Mouse (Mus musculus): ENCODE data around the gene Ppdpf. TPM values are rescaled to one million over a fixed set of nuclear protein-coding genes. Genes with fewer than 3 reads are reported as not detected.

The Ppdpf gene
- polyA plus RNA-seq, 1 experiment from 2014 or later = 303 TPM

- Histone ChIP-seq H3K4me3 (ENCODE audit: low read length) (no peak overlapping the region), H3K9me3 (ENCODE audit: control insufficient read depth, low read length) (no peaks in the 10 kb centered on the region), H3K27ac (ENCODE audit: low read length) (no peak overlapping the region), H3K4me2 (ENCODE audit: low read depth, low read length) (no peak overlapping the region), H3K9ac (ENCODE audit: low read length) (no peak overlapping the region), H3K27me3 (ENCODE audit: control insufficient read depth, insufficient read depth, low read depth, low read length) (peaks cover 29% of the 10 kb centered on the region), H3K36me3 (ENCODE audit: control insufficient read depth, insufficient read depth, low read length) (no peaks in the 10 kb centered on the region), H3K4me1 (replicated peaks; ENCODE audit: control insufficient read depth, insufficient read depth, low read length) (no peaks in the 10 kb centered on the region)
- no peak for ATAC-seq (ENCODE audit: low read depth)
- 64% methylated on average over 6 of the region's 6 CpGs for WGBS
Observed at GRCm38 (mm10) chr2:181157716-181158302, 29.2 kb upstream of the Ppdpf start.

- Histone ChIP-seq H3K36me3 (ENCODE audit: control insufficient read depth, insufficient read depth, low read length) (no peaks in the 10 kb centered on the region), H3K27me3 (ENCODE audit: control insufficient read depth, insufficient read depth, low read depth, low read length) (peaks cover 29% of the 10 kb centered on the region), H3K4me2 (ENCODE audit: low read depth, low read length) (no peak overlapping the region), H3K4me1 (replicated peaks; ENCODE audit: control insufficient read depth, insufficient read depth, low read length) (no peaks in the 10 kb centered on the region), H3K9me3 (ENCODE audit: control insufficient read depth, low read length) (no peaks in the 10 kb centered on the region), H3K27ac (ENCODE audit: low read length) (no peak overlapping the region), H3K9ac (ENCODE audit: low read length) (no peak overlapping the region), H3K4me3 (ENCODE audit: low read length) (no peak overlapping the region)
- no peak for ATAC-seq (ENCODE audit: low read depth)
- 78% methylated on average over 2 of the region's 2 CpGs for WGBS
Observed at GRCm38 (mm10) chr2:181158471-181158870, 28.6 kb upstream of the Ppdpf start.

- no peak for ATAC-seq (ENCODE audit: low read depth)
- no peaks in the 10 kb centered on the region for H3K9me3 ChIP-seq (ENCODE audit: control insufficient read depth, low read length)
- WGBS = 43% methylated on average over 7 of the region's 7 CpGs
- no peak overlapping the region for H3K4me2 ChIP-seq (ENCODE audit: low read depth, low read length)
- H3K4me3 ChIP-seq (ENCODE audit: low read length) = no peak overlapping the region
- no peaks in the 10 kb centered on the region for H3K36me3 ChIP-seq (ENCODE audit: control insufficient read depth, insufficient read depth, low read length)
- H3K27ac ChIP-seq (ENCODE audit: low read length) = no peak overlapping the region
- H3K27me3 ChIP-seq (ENCODE audit: control insufficient read depth, insufficient read depth, low read depth, low read length) = peaks cover 29% of the 10 kb centered on the region
- no peak overlapping the region for H3K9ac ChIP-seq (ENCODE audit: low read length)
- no peaks in the 10 kb centered on the region for H3K4me1 ChIP-seq (replicated peaks; ENCODE audit: control insufficient read depth, insufficient read depth, low read length)
Observed at GRCm38 (mm10) chr2:181159091-181159514, 27.9 kb upstream of the Ppdpf start.

DNA sequence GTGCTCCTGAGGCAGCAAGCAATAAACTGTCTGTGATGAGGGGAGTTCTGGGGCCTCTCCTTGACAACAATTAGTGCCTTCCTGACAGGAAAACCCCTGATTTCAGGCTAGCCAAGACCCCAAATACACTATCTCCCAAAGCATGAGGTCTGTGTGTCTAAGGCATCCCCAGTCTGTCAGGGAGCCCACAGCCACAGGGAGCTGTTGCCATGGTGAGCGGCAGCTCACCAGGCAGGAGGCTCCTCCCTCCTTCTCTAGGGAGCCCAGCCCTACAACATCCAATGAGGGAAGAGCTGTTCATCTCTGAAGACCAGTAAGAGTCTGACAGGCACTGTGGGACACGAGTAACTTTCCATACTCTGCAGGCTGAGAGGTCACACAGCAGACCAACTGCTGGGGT lies 27.3 kb upstream of the Ppdpf start:
- Histone ChIP-seq H3K9me3 (ENCODE audit: control insufficient read depth, low read length) (no peaks in the 10 kb centered on the region), H3K27ac (ENCODE audit: low read length) (no peak overlapping the region), H3K9ac (ENCODE audit: low read length) (no peak overlapping the region), H3K27me3 (ENCODE audit: control insufficient read depth, insufficient read depth, low read depth, low read length) (peaks cover 29% of the 10 kb centered on the region), H3K4me3 (ENCODE audit: low read length) (no peak overlapping the region), H3K4me1 (replicated peaks; ENCODE audit: control insufficient read depth, insufficient read depth, low read length) (no peaks in the 10 kb centered on the region), H3K36me3 (ENCODE audit: control insufficient read depth, insufficient read depth, low read length) (no peaks in the 10 kb centered on the region), H3K4me2 (ENCODE audit: low read depth, low read length) (no peak overlapping the region)
- ATAC-seq (ENCODE audit: low read depth) = peak; percentile 41; the same call in 1 of the 2 replicates
- 5% methylated on average over 2 of the region's 2 CpGs for WGBS

GRCm38 (mm10) chr2:181160821-181161220 lies 26.2 kb upstream of the Ppdpf start:
- no peak for ATAC-seq (ENCODE audit: low read depth)

GRCm38 (mm10) chr2:181166469-181166868 lies 20.6 kb upstream of the Ppdpf start:
- no peak for ATAC-seq (ENCODE audit: low read depth)
- Histone ChIP-seq H3K4me3 (ENCODE audit: low read length) (no peak overlapping the region), H3K27me3 (ENCODE audit: control insufficient read depth, insufficient read depth, low read depth, low read length) (no peaks in the 10 kb centered on the region), H3K4me1 (replicated peaks; ENCODE audit: control insufficient read depth, insufficient read depth, low read length) (no peaks in the 10 kb centered on the region), H3K9me3 (ENCODE audit: control insufficient read depth, low read length) (no peaks in the 10 kb centered on the region), H3K9ac (ENCODE audit: low read length) (no peak overlapping the region), H3K27ac (ENCODE audit: low read length) (no peak overlapping the region), H3K4me2 (ENCODE audit: low read depth, low read length) (no peak overlapping the region), H3K36me3 (ENCODE audit: control insufficient read depth, insufficient read depth, low read length) (no peaks in the 10 kb centered on the region)
- 75% methylated on average over 5 of the region's 5 CpGs for WGBS

More at GRCm38 (mm10) chr2:181160821-181161220, 26.2 kb upstream of the Ppdpf start:
- Histone ChIP-seq H3K4me3 (ENCODE audit: low read length) (no peak overlapping the region), H3K4me1 (replicated peaks; ENCODE audit: control insufficient read depth, insufficient read depth, low read length) (no peaks in the 10 kb centered on the region), H3K9ac (ENCODE audit: low read length) (no peak overlapping the region), H3K27ac (ENCODE audit: low read length) (no peak overlapping the region), H3K9me3 (ENCODE audit: control insufficient read depth, low read length) (no peaks in the 10 kb centered on the region), H3K36me3 (ENCODE audit: control insufficient read depth, insufficient read depth, low read length) (no peaks in the 10 kb centered on the region), H3K27me3 (ENCODE audit: control insufficient read depth, insufficient read depth, low read depth, low read length) (peaks cover 23% of the 10 kb centered on the region), H3K4me2 (ENCODE audit: low read depth, low read length) (no peak overlapping the region)
- WGBS = 45% methylated on average over 4 of the region's 4 CpGs

GRCm38 (mm10) chr2:181174646-181175045 lies 12.4 kb upstream of the Ppdpf start:
- H3K4me1 ChIP-seq (replicated peaks; ENCODE audit: control insufficient read depth, insufficient read depth, low read length) = no peaks in the 10 kb centered on the region
- 83% methylated on average over 3 of the region's 3 CpGs for WGBS
- H3K27ac ChIP-seq (ENCODE audit: low read length) = no peak overlapping the region
- no peak for ATAC-seq (ENCODE audit: low read depth)
- no peak overlapping the region for H3K9ac ChIP-seq (ENCODE audit: low read length)
- no peak overlapping the region for H3K4me3 ChIP-seq (ENCODE audit: low read length)
- no peaks in the 10 kb centered on the region for H3K27me3 ChIP-seq (ENCODE audit: control insufficient read depth, insufficient read depth, low read depth, low read length)
- no peaks in the 10 kb centered on the region for H3K9me3 ChIP-seq (ENCODE audit: control insufficient read depth, low read length)
- H3K4me2 ChIP-seq (ENCODE audit: low read depth, low read length) = no peak overlapping the region
- H3K36me3 ChIP-seq (ENCODE audit: control insufficient read depth, insufficient read depth, low read length) = no peaks in the 10 kb centered on the region

GRCm38 (mm10) chr2:181178015-181178414 lies 9.0 kb upstream of the Ppdpf start:
- no peaks in the 10 kb centered on the region for H3K27me3 ChIP-seq (ENCODE audit: control insufficient read depth, insufficient read depth, low read depth, low read length)
- H3K9me3 ChIP-seq (ENCODE audit: control insufficient read depth, low read length) = no peaks in the 10 kb centered on the region
- no peak overlapping the region for H3K4me3 ChIP-seq (ENCODE audit: low read length)
- WGBS = 70% methylated on average over 3 of the region's 3 CpGs
- H3K4me1 ChIP-seq (replicated peaks; ENCODE audit: control insufficient read depth, insufficient read depth, low read length) = no peaks in the 10 kb centered on the region
- H3K4me2 ChIP-seq (ENCODE audit: low read depth, low read length) = no peak overlapping the region
- no peaks in the 10 kb centered on the region for H3K36me3 ChIP-seq (ENCODE audit: control insufficient read depth, insufficient read depth, low read length)
- no peak overlapping the region for H3K27ac ChIP-seq (ENCODE audit: low read length)
- no peak overlapping the region for H3K9ac ChIP-seq (ENCODE audit: low read length)
- no peak for ATAC-seq (ENCODE audit: low read depth)

DNA sequence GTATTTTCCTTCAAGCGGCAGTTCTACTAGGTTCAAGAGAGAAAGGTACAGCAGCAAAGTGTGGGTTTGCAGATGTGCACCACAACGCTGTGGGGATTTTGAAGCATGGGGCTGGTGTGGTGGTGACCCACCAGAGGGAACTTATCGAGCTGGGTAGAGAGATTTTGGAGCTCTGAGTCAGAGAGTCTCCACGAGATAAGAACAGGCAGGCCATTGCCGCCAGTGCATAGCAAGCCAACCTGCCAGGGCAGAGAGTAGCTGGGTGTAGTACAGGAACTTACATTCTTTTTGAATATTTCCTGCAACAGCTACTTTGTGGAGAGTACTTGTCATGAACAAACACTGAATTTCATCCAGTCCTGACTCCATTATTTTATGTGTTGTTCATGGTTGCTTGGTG lies 8.6 kb upstream of the Ppdpf start:
- no peak for ATAC-seq (ENCODE audit: low read depth)
- no peaks in the 10 kb centered on the region for H3K4me1 ChIP-seq (replicated peaks; ENCODE audit: control insufficient read depth, insufficient read depth, low read length)
- WGBS = 58% methylated on average over 5 of the region's 5 CpGs

GRCm38 (mm10) chr2:181180898-181181297 lies 6.1 kb upstream of the Ppdpf start:
- ATAC-seq (ENCODE audit: low read depth) = no peak
- Histone ChIP-seq H3K4me1 (replicated peaks; ENCODE audit: control insufficient read depth, insufficient read depth, low read length) (no peaks in the 10 kb centered on the region), H3K27me3 (ENCODE audit: control insufficient read depth, insufficient read depth, low read depth, low read length) (no peaks in the 10 kb centered on the region), H3K4me3 (ENCODE audit: low read length) (no peak overlapping the region), H3K36me3 (ENCODE audit: control insufficient read depth, insufficient read depth, low read length) (no peaks in the 10 kb centered on the region), H3K27ac (ENCODE audit: low read length) (no peak overlapping the region), H3K9ac (ENCODE audit: low read length) (no peak overlapping the region), H3K9me3 (ENCODE audit: control insufficient read depth, low read length) (no peaks in the 10 kb centered on the region), H3K4me2 (ENCODE audit: low read depth, low read length) (no peak overlapping the region)
- WGBS = 72% methylated on average over 6 of the region's 6 CpGs

More for the DNA sequence above, 8.6 kb upstream of the Ppdpf start:
- H3K4me3 ChIP-seq (ENCODE audit: low read length) = no peak overlapping the region
- no peaks in the 10 kb centered on the region for H3K36me3 ChIP-seq (ENCODE audit: control insufficient read depth, insufficient read depth, low read length)
- no peak overlapping the region for H3K27ac ChIP-seq (ENCODE audit: low read length)
- H3K27me3 ChIP-seq (ENCODE audit: control insufficient read depth, insufficient read depth, low read depth, low read length) = no peaks in the 10 kb centered on the region
- no peaks in the 10 kb centered on the region for H3K9me3 ChIP-seq (ENCODE audit: control insufficient read depth, low read length)
- no peak overlapping the region for H3K4me2 ChIP-seq (ENCODE audit: low read depth, low read length)
- H3K9ac ChIP-seq (ENCODE audit: low read length) = no peak overlapping the region

Measured in lung, embryonic 16.5 days (tissue).